Mouse (Mus musculus) embryonic facial prominence, embryonic 15.5 days (tissue): Measurements from ENCODE around the gene Rbp3. TPM values are rescaled to one million over a fixed set of nuclear protein-coding genes. Genes with fewer than 3 reads are reported as not detected.

Source experiments
- ATAC-seq: fragments of 200-750 bp; cut with Nextera tagmentation; 2 replicates; pipeline ENCODE4 v1.8.0; 2017; ENCODE audit warnings: low read depth, moderate TSS enrichment; ENCODE audit not compliant: insufficient number of reproducible peaks, low FRiP score, low TSS enrichment
- H3K27ac ChIP-seq: fragments of 300-500 bp; sonication (generic); replicated peaks from 2 replicates; pipeline ENCODE4 v1.5.1; 2015; ENCODE audit warnings: mild to moderate bottlenecking, inconsistent platforms
- H3K27me3 ChIP-seq: fragments of 300-500 bp; sonication (generic); 2 replicates; pipeline ENCODE4 v1.6.1; 2015; ENCODE audit warnings: inconsistent platforms
- H3K36me3 ChIP-seq: fragments of 300-500 bp; sonication (generic); 2 replicates; pipeline ENCODE4 v1.6.1; 2015; ENCODE audit warnings: mild to moderate bottlenecking, inconsistent platforms
- H3K4me1 ChIP-seq: fragments of 300-500 bp; sonication (generic); 2 replicates; pipeline ENCODE4 v1.6.1; 2015; ENCODE audit warnings: inconsistent platforms
- H3K4me2 ChIP-seq: fragments of 300-500 bp; sonication (generic); replicated peaks from 2 replicates; pipeline ENCODE4 v1.6.1; 2015; ENCODE audit warnings: mild to moderate bottlenecking, inconsistent platforms
- H3K4me3 ChIP-seq: fragments of 300-500 bp; sonication (generic); replicated peaks from 2 replicates; pipeline ENCODE4 v1.5.1; 2015; ENCODE audit warnings: mild to moderate bottlenecking, inconsistent platforms
- H3K9ac ChIP-seq: fragments of 300-500 bp; sonication (generic); 2 replicates; pipeline ENCODE4 v1.6.1; 2015; ENCODE audit warnings: inconsistent platforms
- H3K9me3 ChIP-seq: fragments of 300-500 bp; sonication (generic); replicated peaks from 2 replicates; pipeline ENCODE4 v1.6.1; 2016; ENCODE audit warnings: inconsistent platforms
- WGBS: fragments of 180-500 bp; shearing (Covaris S2); methylation state at CpG from one replicate; pipeline ENCODE4 v1.1.7; 2015; 5-methylcytosine and 5-hydroxymethylcytosine counted together
- polyA plus RNA-seq: library from polyadenylated mRNA; unstranded; fragments of >200 nt; fragmentation: Nextera tagmentation; extraction: Ambion mirVana; gene quantifications from 2 replicates; pipeline ENCODE4 v1.2.1, GENCODE M21; 2015

Rbp3 gene
- polyA plus RNA-seq: 0.04 TPM in 1 of 2 replicates, not detected in the other

GRCm38 (mm10) chr14:33953761-33954160, at the start of gene Rbp3:
Gene Rbp3 (plus strand): TSS chr14:33954003.
- Histone ChIP-seq H3K27me3 (no peaks in the 10 kb centered on the region; the same call in 1 of the 2 replicates), H3K27ac (no peak within 1 kb of the TSS), H3K9me3 (no peaks in the 10 kb centered on the region), H3K36me3 (no peaks in the 10 kb centered on the region), H3K4me3 (no peak within 1 kb of the TSS), H3K4me1 (no peaks in the 10 kb centered on the region), H3K9ac (no peak within 1 kb of the TSS), H3K4me2 (no peak within 1 kb of the TSS)
- 76% methylated on average over 5 of the region's 5 CpGs for WGBS
- ATAC-seq: no peak

GRCm38 (mm10) chr14:33904851-33905250, 49.0 kb upstream of the Rbp3 start:
- H3K27ac ChIP-seq: no peak overlapping the region
- H3K27me3 ChIP-seq: peaks cover 10% of the 10 kb centered on the region; the same call in 1 of the 2 replicates
- H3K4me1 ChIP-seq: no peaks in the 10 kb centered on the region
- H3K4me3 ChIP-seq: no peak overlapping the region
- no peak overlapping the region for H3K9ac ChIP-seq
- no peak overlapping the region for H3K4me2 ChIP-seq
- ATAC-seq: no peak
- no peaks in the 10 kb centered on the region for H3K36me3 ChIP-seq
- no peaks in the 10 kb centered on the region for H3K9me3 ChIP-seq

GRCm38 (mm10) chr14:33913727-33914126, 40.1 kb upstream of the Rbp3 start:
- H3K27ac ChIP-seq: no peak overlapping the region
- H3K9me3 ChIP-seq: no peaks in the 10 kb centered on the region
- H3K4me2 ChIP-seq: no peak overlapping the region
- peaks cover 12% of the 10 kb centered on the region for H3K4me1 ChIP-seq
- H3K9ac ChIP-seq: no peak overlapping the region
- no peak for ATAC-seq
- WGBS: 37% methylated on average over 3 of the region's 3 CpGs
- 0 out of 2 replicates have a peak, but pooled peaks cover 4% of the 10 kb centered on the region for H3K27me3 ChIP-seq
- no peak overlapping the region for H3K4me3 ChIP-seq
- H3K36me3 ChIP-seq: no peaks in the 10 kb centered on the region

- H3K4me1 ChIP-seq: peaks cover 16% of the 10 kb centered on the region
- 0 out of 2 replicates have a peak, but pooled peaks cover 5% of the 10 kb centered on the region for H3K27me3 ChIP-seq
- no peak for ATAC-seq
- no peaks in the 10 kb centered on the region for H3K9me3 ChIP-seq
- no peak overlapping the region for H3K4me2 ChIP-seq
- no peaks in the 10 kb centered on the region for H3K36me3 ChIP-seq
- no peak overlapping the region for H3K9ac ChIP-seq
- no peak overlapping the region for H3K27ac ChIP-seq
- WGBS: 87% methylated on average over 9 of the region's 9 CpGs
- no peak overlapping the region for H3K4me3 ChIP-seq
Observed at GRCm38 (mm10) chr14:33914206-33914605, 39.6 kb upstream of the Rbp3 start.

- WGBS: 32% methylated on average over 14 of the region's 14 CpGs
- Histone ChIP-seq H3K4me3 (no peak overlapping the region), H3K36me3 (no peaks in the 10 kb centered on the region), H3K9ac (no peak overlapping the region), H3K27me3 (peaks cover 56% of the 10 kb centered on the region), H3K9me3 (no peaks in the 10 kb centered on the region), H3K4me2 (no peak overlapping the region), H3K27ac (no peak overlapping the region), H3K4me1 (peaks cover 38% of the 10 kb centered on the region)
- no peak for ATAC-seq
Observed at GRCm38 (mm10) chr14:33920727-33921559, 32.9 kb upstream of the Rbp3 start.

GRCm38 (mm10) chr14:33922771-33923167, 31.0 kb upstream of the Rbp3 start:
- no peak overlapping the region; the same call in 1 of the 2 replicates for H3K27ac ChIP-seq
- H3K4me3 ChIP-seq: peak overlapping the region; percentile 57
- H3K4me2 ChIP-seq: peak overlapping the region; percentile 96
- peaks cover 65% of the 10 kb centered on the region for H3K27me3 ChIP-seq
- no peaks in the 10 kb centered on the region for H3K9me3 ChIP-seq
- ATAC-seq: no peak
- no peaks in the 10 kb centered on the region for H3K36me3 ChIP-seq
- H3K4me1 ChIP-seq: peaks cover 38% of the 10 kb centered on the region
- WGBS: 8% methylated on average over 8 of the region's 8 CpGs
- no peak overlapping the region for H3K9ac ChIP-seq

- WGBS: under 1% methylated on average over 78 of the region's 85 CpGs
Observed at GRCm38 (mm10) chr14:33923168-33924070, 30.4 kb upstream of the Rbp3 start, which contains the start of gene Gdf10. Gene Gdf10 (plus strand): TSS chr14:33923587.

GRCm38 (mm10) chr14:33931853-33932252, 21.9 kb upstream of the Rbp3 start:
- H3K9me3 ChIP-seq: no peaks in the 10 kb centered on the region
- peaks cover 15% of the 10 kb centered on the region; the same call in 1 of the 2 replicates for H3K4me1 ChIP-seq
- no peak overlapping the region for H3K4me3 ChIP-seq
- no peaks in the 10 kb centered on the region; the same call in 1 of the 2 replicates for H3K36me3 ChIP-seq
- WGBS: 55% methylated on average over 17 of the region's 17 CpGs
- no peak for ATAC-seq
- H3K4me2 ChIP-seq: no peak overlapping the region
- no peak overlapping the region for H3K9ac ChIP-seq
- peaks cover 28% of the 10 kb centered on the region for H3K27me3 ChIP-seq
- no peak overlapping the region for H3K27ac ChIP-seq

More at GRCm38 (mm10) chr14:33923168-33924070, 30.4 kb upstream of the Rbp3 start, which contains the start of gene Gdf10:
- Histone ChIP-seq H3K36me3 (no peaks in the 10 kb centered on the region), H3K27ac (peak within 1 kb of the TSS; percentile 51), H3K9me3 (no peaks in the 10 kb centered on the region), H3K4me2 (peak within 1 kb of the TSS; percentile 96), H3K4me3 (peak within 1 kb of the TSS; percentile 57), H3K4me1 (peaks cover 36% of the 10 kb centered on the region), H3K27me3 (peaks cover 64% of the 10 kb centered on the region), H3K9ac (peak within 1 kb of the TSS; percentile 33)
- ATAC-seq: peak; percentile 82

GRCm38 (mm10) chr14:33932935-33933703, 20.7 kb upstream of the Rbp3 start:
- H3K9ac ChIP-seq: no peak overlapping the region
- no peak overlapping the region for H3K4me3 ChIP-seq
- peaks cover 27% of the 10 kb centered on the region for H3K27me3 ChIP-seq
- H3K4me1 ChIP-seq: peaks cover 15% of the 10 kb centered on the region; the same call in 1 of the 2 replicates
- H3K4me2 ChIP-seq: no peak overlapping the region
- H3K36me3 ChIP-seq: no peaks in the 10 kb centered on the region; the same call in 1 of the 2 replicates
- 36% methylated on average over 10 of the region's 10 CpGs for WGBS
- ATAC-seq: 0 out of 2 replicates have a peak, but pooled peaks have one; percentile 41
- no peak overlapping the region for H3K27ac ChIP-seq
- no peaks in the 10 kb centered on the region for H3K9me3 ChIP-seq

GRCm38 (mm10) chr14:33933778-33934317, 20.0 kb upstream of the Rbp3 start:
- no peak for ATAC-seq
- H3K9ac ChIP-seq: no peak overlapping the region
- no peak overlapping the region for H3K4me2 ChIP-seq
- H3K27me3 ChIP-seq: peaks cover 27% of the 10 kb centered on the region
- H3K9me3 ChIP-seq: no peaks in the 10 kb centered on the region
- WGBS: 40% methylated on average over 5 of the region's 5 CpGs
- H3K4me1 ChIP-seq: peaks cover 15% of the 10 kb centered on the region; the same call in 1 of the 2 replicates
- no peak overlapping the region for H3K27ac ChIP-seq
- no peaks in the 10 kb centered on the region; the same call in 1 of the 2 replicates for H3K36me3 ChIP-seq
- no peak overlapping the region for H3K4me3 ChIP-seq
